Mouse (Mus musculus): Measurements from ENCODE around the gene Fli1. TPM values are rescaled to one million over a fixed set of nuclear protein-coding genes. Genes with fewer than 3 reads are reported as not detected.

Gene Fli1
- total RNA-seq, 2 experiments from 2014 or later: 92.7 to 95.8 TPM

GRCm38 (mm10) chr9:32505460-32506075 lies 37.1 kb downstream of the Fli1 start:
- no peak for ATAC-seq (ENCODE audit: poor library complexity, severe bottlenecking)

- no peak for ATAC-seq (ENCODE audit: poor library complexity, severe bottlenecking)
These were observed 38.6 kb downstream of the Fli1 start for GRCm38 (mm10) chr9:32503995-32504451.

GRCm38 (mm10) chr9:32503423-32503822 lies 39.2 kb downstream of the Fli1 start:
- no peak for ATAC-seq (ENCODE audit: poor library complexity, severe bottlenecking)

- ATAC-seq (ENCODE audit: poor library complexity, severe bottlenecking): no peak
These were observed 40.2 kb downstream of the Fli1 start for GRCm38 (mm10) chr9:32502256-32503010.

DNA sequence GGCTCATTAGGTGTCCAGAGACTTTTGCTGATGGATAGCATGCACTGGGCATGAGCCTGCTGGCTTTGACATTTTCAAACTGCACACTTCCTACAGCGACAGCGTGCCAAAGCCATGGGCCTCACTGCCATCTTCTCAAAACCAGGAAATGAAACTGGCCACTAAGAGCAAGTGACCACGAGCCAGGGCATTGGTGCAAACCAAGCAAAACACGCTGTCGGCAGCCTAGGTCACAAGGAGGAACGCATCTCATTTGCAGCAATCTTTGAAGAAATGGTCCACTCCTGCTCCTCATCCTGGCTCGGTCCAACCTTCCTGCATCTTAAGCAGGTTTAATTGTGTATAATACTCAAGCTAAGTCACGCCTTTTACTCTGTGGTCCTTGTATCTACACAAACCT lies 41.8 kb downstream of the Fli1 start:
- peak; percentile 82 for ATAC-seq (ENCODE audit: poor library complexity, severe bottlenecking)

GRCm38 (mm10) chr9:32500063-32500462 lies 42.6 kb downstream of the Fli1 start:
- peak; percentile 65 for ATAC-seq (ENCODE audit: poor library complexity, severe bottlenecking)

GRCm38 (mm10) chr9:32499469-32499868 lies 43.2 kb downstream of the Fli1 start:
- peak; percentile 39 for ATAC-seq (ENCODE audit: poor library complexity, severe bottlenecking)

GRCm38 (mm10) chr9:32495643-32495997 lies 47.0 kb downstream of the Fli1 start:
- ATAC-seq (ENCODE audit: poor library complexity, severe bottlenecking): no peak

GRCm38 (mm10) chr9:32494891-32495642 lies 47.6 kb downstream of the Fli1 start:
- no peak for ATAC-seq (ENCODE audit: poor library complexity, severe bottlenecking)

DNA sequence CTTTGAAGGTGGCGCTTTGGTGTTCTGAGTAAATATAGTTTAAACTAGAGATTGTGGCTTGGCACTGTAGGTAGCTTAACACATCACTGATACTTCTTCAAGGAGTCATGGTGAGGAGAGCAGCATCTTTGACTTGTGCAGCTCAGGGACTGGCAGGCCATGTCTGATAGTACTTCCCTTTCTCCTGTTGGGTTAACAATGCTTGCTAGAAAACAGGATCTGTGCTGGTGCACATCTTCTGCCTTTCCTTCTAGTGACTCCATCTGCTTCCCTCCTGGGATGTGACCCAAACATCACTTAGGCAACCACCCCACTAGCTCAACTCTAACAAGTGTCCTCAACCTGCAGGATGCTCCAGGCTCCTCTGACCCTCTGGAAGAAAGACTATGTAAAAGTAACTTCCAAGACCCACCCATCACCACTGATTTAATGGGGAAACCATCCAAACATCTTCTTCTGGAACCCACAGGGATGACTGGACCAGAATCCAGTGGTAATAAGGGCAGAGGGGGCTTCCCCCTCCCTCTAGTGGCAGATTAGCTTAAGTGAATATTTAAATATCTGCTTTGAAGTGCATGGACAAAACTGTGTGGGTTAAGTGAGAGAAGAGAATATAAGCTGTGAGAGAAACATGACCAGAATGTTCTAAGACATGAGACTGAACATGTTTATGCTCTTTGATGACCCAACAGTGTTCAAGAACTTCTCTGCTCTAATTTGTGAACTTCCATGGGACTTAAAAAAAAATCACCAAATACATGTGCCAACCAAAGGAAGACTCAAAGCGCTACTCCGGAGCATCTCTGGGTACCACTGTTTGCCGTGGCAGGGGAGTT lies 48.9 kb downstream of the Fli1 start:
- ATAC-seq (ENCODE audit: poor library complexity, severe bottlenecking): peak; percentile 71

GRCm38 (mm10) chr9:32492753-32493152 lies 49.9 kb downstream of the Fli1 start:
- no peak for ATAC-seq (ENCODE audit: poor library complexity, severe bottlenecking)

DNA sequence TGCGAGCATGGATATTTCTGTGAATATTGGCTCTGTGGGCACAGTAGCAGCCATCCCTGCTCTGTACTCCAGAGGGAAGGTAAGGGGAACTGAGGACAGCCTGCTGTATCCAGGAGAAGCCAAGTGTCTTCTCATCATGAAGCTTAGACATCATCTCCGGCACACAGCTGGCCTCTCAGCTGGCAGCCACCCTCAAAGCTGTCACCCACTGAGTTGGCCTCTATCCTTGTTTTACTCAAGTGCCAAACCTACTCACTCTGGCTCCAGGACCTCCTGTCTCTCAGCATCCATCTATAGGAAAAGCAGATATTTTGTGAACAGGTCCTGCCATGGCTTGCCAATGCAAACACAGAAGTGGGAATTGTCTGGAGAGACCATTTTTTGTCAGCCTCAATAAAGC lies 51.2 kb downstream of the Fli1 start:
- no peak for ATAC-seq (ENCODE audit: poor library complexity, severe bottlenecking)

GRCm38 (mm10) chr9:32489794-32490358 lies 52.8 kb downstream of the Fli1 start:
- no peak for ATAC-seq (ENCODE audit: poor library complexity, severe bottlenecking)

DNA sequence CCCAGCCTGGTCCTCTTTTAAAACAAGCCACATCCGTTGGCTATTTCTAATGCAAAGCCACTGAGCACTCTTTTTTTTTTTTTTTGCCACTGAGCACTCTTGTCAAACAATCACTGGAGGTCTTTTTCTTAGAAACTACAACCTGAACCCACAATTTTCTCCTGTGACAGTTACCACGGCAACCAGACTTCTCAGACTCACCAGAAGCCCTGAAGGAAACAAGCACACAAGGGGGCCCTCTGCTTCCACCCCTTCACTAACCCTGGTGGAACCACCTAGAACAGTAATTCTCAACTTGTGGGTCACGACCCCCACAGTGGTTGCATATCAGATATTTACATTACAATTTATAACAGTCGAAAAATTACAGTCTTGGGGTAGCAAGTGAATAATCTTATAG lies 53.3 kb downstream of the Fli1 start:
- no peak for ATAC-seq (ENCODE audit: poor library complexity, severe bottlenecking)

DNA sequence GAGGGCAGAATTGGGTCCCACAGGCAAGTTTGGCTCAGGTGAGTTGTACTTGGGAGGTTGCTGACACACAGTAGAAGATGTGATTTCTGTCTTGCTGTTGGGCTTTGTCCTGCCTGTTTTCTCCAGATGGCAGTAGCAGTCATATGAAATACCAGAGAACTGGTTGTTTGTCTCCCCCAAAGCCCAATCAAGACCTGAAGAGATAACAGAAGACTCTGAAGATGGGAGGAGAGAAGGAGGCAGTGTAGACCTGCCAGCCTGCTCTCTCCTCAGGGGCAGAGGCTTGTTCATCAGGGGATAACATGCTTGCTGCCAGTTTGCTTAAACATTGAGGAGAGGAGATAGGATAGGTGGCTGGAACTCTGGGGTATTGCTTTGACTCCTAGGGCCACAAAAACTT lies 54.0 kb downstream of the Fli1 start:
- no peak for ATAC-seq (ENCODE audit: poor library complexity, severe bottlenecking)

- no peak for ATAC-seq (ENCODE audit: poor library complexity, severe bottlenecking)
These were observed 54.8 kb downstream of the Fli1 start for GRCm38 (mm10) chr9:32487823-32488222.

DNA sequence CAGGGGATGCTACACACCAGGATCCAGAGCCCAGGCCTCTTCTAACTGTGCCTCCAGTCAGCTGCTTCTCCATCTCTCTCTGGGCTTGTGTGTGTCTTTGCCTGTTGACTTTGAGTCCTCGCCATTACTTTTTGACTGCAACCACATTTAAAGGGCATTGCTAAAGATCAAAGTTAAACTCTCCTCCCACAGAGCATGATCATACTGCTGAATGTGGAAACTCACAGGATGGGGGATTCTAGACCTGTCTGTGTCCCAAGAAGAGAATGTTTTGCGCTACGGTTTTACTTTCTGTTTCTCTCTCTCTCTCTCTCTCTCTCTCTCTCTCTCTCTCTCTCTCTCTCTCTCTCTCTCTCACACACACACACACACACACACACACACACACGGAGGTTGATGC lies 55.3 kb downstream of the Fli1 start:
- ATAC-seq (ENCODE audit: poor library complexity, severe bottlenecking): peak; percentile 30; the same call in 1 of the 2 replicates

DNA sequence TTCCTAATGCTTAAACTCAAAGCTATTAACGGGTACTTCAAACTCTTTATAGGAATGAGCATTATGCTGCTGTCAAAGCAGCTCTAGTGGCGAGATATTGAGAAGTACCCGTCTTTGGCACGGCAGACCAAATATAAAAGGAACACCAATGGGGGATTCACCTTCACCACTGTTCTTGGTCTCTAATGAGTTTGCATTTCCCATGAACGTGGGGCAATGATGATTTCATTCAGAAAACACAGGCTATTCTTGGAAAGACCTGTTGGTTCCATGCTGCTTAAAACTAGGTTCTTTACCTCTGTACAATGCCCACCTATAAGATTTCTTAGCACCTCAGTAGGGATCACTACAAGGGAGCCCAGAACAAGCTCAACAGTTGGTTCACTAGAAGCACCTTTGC lies 62.2 kb downstream of the Fli1 start:
- ATAC-seq (ENCODE audit: poor library complexity, severe bottlenecking): no peak

- no peak for ATAC-seq (ENCODE audit: poor library complexity, severe bottlenecking)
These were observed 63.9 kb downstream of the Fli1 start for GRCm38 (mm10) chr9:32478799-32479198.

DNA sequence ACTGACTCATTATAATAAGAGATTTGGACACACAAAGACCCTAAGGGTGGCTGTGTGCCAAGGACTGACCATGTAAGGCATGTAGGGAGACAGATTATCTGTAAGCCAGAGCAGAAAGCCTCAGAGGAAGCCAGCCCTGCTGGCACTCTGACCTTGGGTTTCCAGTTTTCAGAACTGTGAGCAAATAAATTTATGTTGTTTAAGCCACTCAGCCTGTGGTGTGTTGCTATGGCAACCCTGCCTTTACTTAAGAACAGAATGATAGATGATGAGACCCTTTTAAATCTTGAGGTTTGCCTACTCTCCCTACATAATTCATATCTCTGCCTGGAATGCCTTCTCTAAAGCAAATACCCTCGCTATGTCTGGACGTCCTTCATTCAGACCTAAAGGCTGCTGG lies 64.6 kb downstream of the Fli1 start:
- ATAC-seq (ENCODE audit: poor library complexity, severe bottlenecking): no peak

DNA sequence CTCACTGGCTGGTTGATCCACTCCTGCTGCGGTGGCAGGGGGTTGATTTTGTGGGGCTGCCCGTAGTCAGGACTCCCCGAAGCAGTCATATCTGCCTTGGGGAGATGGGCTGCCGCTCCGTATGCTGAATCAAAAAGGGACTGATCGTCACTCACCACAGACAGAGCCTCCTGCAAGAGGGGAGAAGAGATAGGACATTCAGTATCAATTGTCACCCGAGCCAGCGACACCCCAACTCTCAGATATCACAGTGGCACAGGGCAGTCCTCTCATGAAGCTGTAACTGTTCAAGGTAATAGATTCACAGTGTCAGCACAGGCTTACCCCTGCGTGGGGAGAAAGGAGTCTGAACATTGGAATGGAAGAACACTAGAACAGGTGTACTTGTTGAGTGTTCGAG lies 66.1 kb downstream of the Fli1 start:
- no peak for ATAC-seq (ENCODE audit: poor library complexity, severe bottlenecking)

All from megakaryocyte, adult 5-6 weeks (primary cell).